Mouse (Mus musculus) bone marrow, adult 2 months (tissue): ENCODE data around the gene Olfr1462. TPM values are rescaled to one million over a fixed set of nuclear protein-coding genes. Genes with fewer than 3 reads are reported as not detected.

Source experiments
- H3K27ac ChIP-seq: fragments of 200-500 bp; 2 replicates; pipeline ENCODE4 v1.5.1; 2012; ENCODE audit warnings: low read depth, mild to moderate bottlenecking, control low read depth, inconsistent platforms, low read length; ENCODE audit not compliant: control insufficient read depth, poor library complexity, insufficient read depth
- H3K4me1 ChIP-seq: fragments of 200-500 bp; 2 replicates; pipeline ENCODE4 v1.6.1; 2011; ENCODE audit warnings: low read length; ENCODE audit not compliant: control insufficient read depth, insufficient read depth
- H3K4me3 ChIP-seq: fragments of 200-500 bp; replicated peaks from 2 replicates; pipeline ENCODE3; 2011; ENCODE audit warnings: mild to moderate bottlenecking, low read depth, low read length, control low read depth; ENCODE audit not compliant: control insufficient read depth
- CTCF ChIP-seq: fragments of 200-500 bp; IDR thresholded peaks from 2 replicates; pipeline ENCODE4 v1.5.1; 2011; ENCODE audit warnings: low read length, control low read depth; ENCODE audit not compliant: control insufficient read depth, insufficient read depth
- POLR2A ChIP-seq: fragments of 200-500 bp; IDR thresholded peaks from 2 replicates; pipeline ENCODE4 v1.6.1; 2011; ENCODE audit warnings: low read depth, mild to moderate bottlenecking, control low read depth, low read length, borderline replicate concordance; ENCODE audit not compliant: control insufficient read depth
- WGBS: fragments of 180-500 bp; shearing (Covaris S2); methylation state at CpG from one replicate; pipeline ENCODE4 v1.1.7; 2018; 5-methylcytosine and 5-hydroxymethylcytosine counted together
- polyA plus RNA-seq: library from polyadenylated mRNA; stranded (reverse); fragments of >200 nt; gene quantifications from 2 replicates; pipeline ENCODE4 v1.2.4, GENCODE M21; 2011; ENCODE audit warnings: low replicate concordance; ENCODE audit not compliant: missing spikeins, insufficient read depth, insufficient read length

Gene Olfr1462
- polyA plus RNA-seq: not detected in 2 replicates

- Histone ChIP-seq H3K27ac (no peak within 1 kb of the TSS), H3K4me3 (no peak within 1 kb of the TSS), H3K4me1 (no peaks in the 10 kb centered on the region)
- TF ChIP-seq CTCF (no peak), POLR2A (no peak)
- WGBS: 80% methylated on average over 1 of the region's 1 CpGs
Observed at GRCm38 (mm10) chr19:13185434-13185833, at the start of gene Olfr1462. Olfr1462 (plus strand) TSS chr19:13185734.

- WGBS: 76% methylated on average over 1 of the region's 1 CpGs
- Histone ChIP-seq H3K4me1 (no peaks in the 10 kb centered on the region), H3K27ac (no peak within 1 kb of the TSS), H3K4me3 (no peak within 1 kb of the TSS)
- no peak for TF ChIP-seq CTCF
- no peak for TF ChIP-seq POLR2A
Observed at GRCm38 (mm10) chr19:13149449-13149848, 36.1 kb upstream of the Olfr1462 start, which contains the start of gene Olfr1459. Olfr1459 (minus strand) TSS chr19:13149549.

DNA sequence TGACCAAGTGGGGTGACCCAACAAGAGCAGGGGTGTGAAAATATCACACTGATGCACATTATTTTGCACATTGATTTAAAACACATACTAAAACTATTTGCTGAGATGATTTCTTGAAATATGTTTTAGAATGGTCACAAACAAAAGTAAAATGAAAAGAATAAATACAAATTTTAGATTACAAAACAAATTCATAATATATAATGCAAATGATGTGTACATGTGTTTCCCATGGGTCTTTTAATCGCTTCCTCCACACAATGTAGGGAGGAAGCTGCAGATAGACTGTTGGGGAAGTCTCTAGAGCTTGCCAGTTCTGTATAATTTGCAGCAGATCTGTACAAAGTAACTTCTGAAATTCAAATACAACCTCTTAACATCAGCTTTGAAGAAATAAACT is 22.8 kb upstream of the Olfr1462 start, which contains the start of gene Olfr1461:
Olfr1461 (plus strand) TSS at position 301 of the 400 bp plus-strand sequence.
- Histone ChIP-seq H3K4me3 (no peak within 1 kb of the TSS), H3K27ac (no peak within 1 kb of the TSS), H3K4me1 (no peaks in the 10 kb centered on the region)
- 43% methylated on average over 1 of the region's 1 CpGs for WGBS
- TF ChIP-seq POLR2A (no peak), CTCF (no peak)

DNA sequence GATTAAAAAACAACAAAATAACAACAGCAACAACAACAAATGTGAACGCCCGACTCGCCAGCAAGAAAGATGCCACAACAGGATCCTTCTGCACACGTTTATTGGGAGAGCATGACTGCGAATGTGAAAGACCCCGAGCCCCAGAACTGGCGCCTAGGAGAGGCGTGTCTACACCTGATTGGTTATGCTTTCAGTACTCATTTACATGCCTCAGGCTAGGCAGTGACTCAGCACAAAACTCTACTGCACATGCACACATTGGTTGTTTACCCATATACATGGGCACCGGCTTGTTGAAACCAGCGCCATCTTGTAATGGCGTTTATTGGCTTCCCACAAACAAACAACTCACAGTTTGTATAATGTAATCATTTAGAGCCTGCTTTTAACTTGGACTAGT is 36.1 kb downstream of the Olfr1462 start:
- H3K27ac ChIP-seq: no peak overlapping the region
- no peaks in the 10 kb centered on the region for H3K4me1 ChIP-seq
- WGBS: 82% methylated on average over 11 of the region's 11 CpGs
- no peak for TF ChIP-seq CTCF
- no peak for TF ChIP-seq POLR2A
- H3K4me3 ChIP-seq: no peak overlapping the region

GRCm38 (mm10) chr19:13231028-13231427 is 45.5 kb downstream of the Olfr1462 start, which contains the start of gene Olfr1463:
Olfr1463 (plus strand) TSS chr19:13231328.
- Histone ChIP-seq H3K27ac (no peak within 1 kb of the TSS), H3K4me3 (no peak within 1 kb of the TSS), H3K4me1 (no peaks in the 10 kb centered on the region)
- TF ChIP-seq POLR2A: no peak
- TF ChIP-seq CTCF: no peak

Other genes starting within 250 kb of the Olfr1462 start
- not detected in 2 replicates for gene Olfr1450, start 235.5 kb upstream of the Olfr1462 start, polyA plus RNA-seq
- not detected in 2 replicates for gene Olfr1451, start 190.7 kb upstream of the Olfr1462 start, polyA plus RNA-seq
- gene Olfr1453, start 157.4 kb upstream of the Olfr1462 start, polyA plus RNA-seq: not detected in 2 replicates
- not detected in 2 replicates for gene Olfr1454, start 125.1 kb upstream of the Olfr1462 start, polyA plus RNA-seq
- not detected in 2 replicates for gene Olfr1457, start 87.8 kb upstream of the Olfr1462 start, polyA plus RNA-seq
- gene Olfr1458, start 79.0 kb upstream of the Olfr1462 start, polyA plus RNA-seq: not detected in 2 replicates
- gene Olfr1459, start 36.2 kb upstream of the Olfr1462 start, polyA plus RNA-seq: 0.17 TPM in 1 of 2 replicates, not detected in the other
- gene Olfr1461, start 22.7 kb upstream of the Olfr1462 start, polyA plus RNA-seq: not detected in 2 replicates
- not detected in 2 replicates for gene Olfr1463, start 45.6 kb downstream of the Olfr1462 start, polyA plus RNA-seq
- not detected in 2 replicates for gene Olfr1465, start 129.8 kb downstream of the Olfr1462 start, polyA plus RNA-seq
- not detected in 2 replicates for gene Olfr1466, start 153.1 kb downstream of the Olfr1462 start, polyA plus RNA-seq
- gene Olfr1467, start 176.5 kb downstream of the Olfr1462 start, polyA plus RNA-seq: 0.27 and 0.55 TPM in 2 replicates
- gene Olfr1469, start 222.1 kb downstream of the Olfr1462 start, polyA plus RNA-seq: not detected in 2 replicates